Mouse (Mus musculus): ENCODE results near the gene Cryl1. TPM values are rescaled to one million over a fixed set of nuclear protein-coding genes. Genes with fewer than 3 reads are reported as not detected.

Cryl1 gene
- polyA plus RNA-seq (2017; shearing (Covaris generic)), result 30.1 TPM

GRCm38 (mm10) chr14:57398065-57398757 lies at the start of gene Cryl1:
Cryl1 (minus strand) TSS chr14:57398529.

DNA sequence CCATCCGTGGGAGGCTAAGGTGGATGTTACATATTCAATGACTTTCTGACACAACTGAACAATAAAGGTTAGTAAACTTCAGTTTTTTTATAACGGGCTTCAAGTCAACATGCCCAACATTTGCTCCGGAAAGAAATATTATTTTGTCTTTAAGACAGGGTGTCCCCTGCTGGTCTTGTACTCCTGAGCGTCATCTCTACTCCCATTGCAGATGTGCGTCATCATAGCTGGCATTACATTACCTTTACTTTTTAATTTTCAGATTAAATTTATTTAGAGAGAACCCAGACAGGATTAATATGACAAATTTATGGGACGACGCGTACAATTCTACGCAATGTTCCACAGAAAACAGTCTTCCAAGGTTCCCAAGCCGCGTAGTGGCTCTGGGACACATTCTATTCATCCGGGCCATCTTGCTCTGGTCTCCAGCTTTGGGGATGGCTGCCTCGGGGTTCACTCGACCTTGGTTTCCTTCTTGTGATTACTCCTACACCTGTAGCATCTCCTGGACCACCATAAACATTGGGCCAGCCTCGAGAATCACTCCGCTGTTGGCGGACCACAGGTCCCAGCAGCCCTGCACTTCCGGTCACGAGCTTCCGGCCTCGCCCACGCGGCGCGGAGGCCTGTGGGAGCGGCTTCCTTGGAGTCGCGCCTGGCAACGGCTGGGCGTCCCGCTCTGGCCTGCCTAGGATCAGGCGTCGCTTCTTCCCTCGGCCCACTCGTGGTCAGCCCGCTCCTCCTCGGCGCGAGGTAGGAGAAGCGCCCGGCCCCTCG lies 25.3 kb upstream of the Cryl1 start, which contains the start of gene Ift88:
Gene Ift88 (plus strand): TSS at position 631 of the 780 bp plus-strand sequence.

Other genes starting within 250 kb of the Cryl1 start
- gene Ift88, start 25.5 kb upstream of the Cryl1 start, polyA plus RNA-seq (2017; shearing (Covaris generic)), result 2.9 TPM
- gene Il17d, start 126.2 kb upstream of the Cryl1 start, polyA plus RNA-seq (2017; shearing (Covaris generic)), result not detected
- 113 TPM for gene Eef1akmt1, start 173.1 kb upstream of the Cryl1 start, polyA plus RNA-seq (2017; shearing (Covaris generic))

Measured in inflammation-experienced regulatory T-cells, adult 16 weeks (primary cell).